Mouse (Mus musculus) ES-E14 (cell line): ENCODE measurements around the gene Myadml2.

Experiments used
- CHD2 ChIP-seq: IDR thresholded peaks from 2 replicates; pipeline ENCODE4 v1.6.1; 2014; ENCODE audit warnings: mild to moderate bottlenecking, low read depth, low read length, inconsistent platforms
- ZNF384 ChIP-seq: IDR thresholded peaks from 2 replicates; pipeline ENCODE4 v1.6.1; 2012; ENCODE audit warnings: low read depth, low read length, inconsistent platforms

- no peak for TF ChIP-seq ZNF384
- no peak for TF ChIP-seq CHD2
Observed at GRCm38 (mm10) chr11:120641869-120642268, 6.1 kb downstream of the Myadml2 start.
